Mouse (Mus musculus) cortical plate, adult 2 months (tissue): ENCODE data around the gene Oser1.

ENCODE experiments used
- CTCF ChIP-seq: fragments of 200-500 bp; IDR thresholded peaks from 2 replicates; pipeline ENCODE4 v1.5.1; 2011; ENCODE audit warnings: mild to moderate bottlenecking, control low read depth, low read length; ENCODE audit not compliant: insufficient read depth; ENCODE audit errors: extremely low read depth
- POLR2A ChIP-seq: fragments of 200-500 bp; IDR thresholded peaks from 2 replicates; pipeline ENCODE4 v1.6.1; 2011; ENCODE audit warnings: mild to moderate bottlenecking, low read length, control low read depth; ENCODE audit not compliant: insufficient read depth; ENCODE audit errors: extremely low read depth

DNA sequence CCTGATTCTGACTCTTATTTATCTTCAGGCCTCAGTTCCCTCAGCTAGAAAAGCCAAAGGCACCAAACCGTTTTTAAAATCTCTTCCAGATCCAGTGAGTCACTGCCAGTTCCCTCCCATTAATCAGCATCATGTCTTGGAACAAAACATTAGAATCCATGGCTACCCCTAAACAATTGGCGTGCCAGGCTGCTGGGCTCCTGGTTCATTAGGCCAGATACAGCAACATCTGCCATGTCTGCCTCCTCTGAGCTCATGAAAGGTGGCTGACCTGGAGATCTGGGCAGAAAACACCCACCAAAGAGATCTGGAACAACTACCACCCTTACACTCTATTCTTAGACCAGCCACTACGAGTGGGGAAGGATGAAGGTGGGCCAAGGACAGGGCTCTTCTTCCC is 46.6 kb upstream of the Oser1 start:
- no peak for TF ChIP-seq POLR2A
- no peak for TF ChIP-seq CTCF
